Mouse (Mus musculus) lung, postnatal 14 days (tissue): ENCODE data around the gene Olfr357.

Experiments used
- DNase-seq: peaks from one replicate; pipeline ENCODE4 v3.0.0; 2021

The Olfr357 gene

DNA sequence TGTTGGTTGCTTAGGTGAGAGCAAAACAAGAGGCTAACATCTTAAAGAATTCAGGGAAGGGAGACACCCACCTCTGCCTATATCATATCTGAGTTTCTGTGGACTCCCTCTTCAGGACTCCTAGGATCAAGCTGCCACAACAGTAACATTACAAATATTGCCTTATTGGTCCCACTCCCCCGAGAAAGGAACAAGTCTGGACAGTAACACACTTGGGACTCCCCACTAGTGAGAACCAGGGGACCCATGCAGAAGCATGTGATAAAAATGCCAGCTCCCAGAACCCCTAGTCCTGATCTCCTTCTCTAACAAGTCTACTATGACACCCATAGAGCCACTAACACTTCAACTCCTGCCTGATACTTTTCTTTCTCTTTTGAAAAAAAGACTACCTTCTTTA lies at the start of gene Olfr357:
Gene Olfr357, plus strand, starts transcription at position 301 of the 400 bp plus-strand sequence.
- DNase-seq = no peak

DNA sequence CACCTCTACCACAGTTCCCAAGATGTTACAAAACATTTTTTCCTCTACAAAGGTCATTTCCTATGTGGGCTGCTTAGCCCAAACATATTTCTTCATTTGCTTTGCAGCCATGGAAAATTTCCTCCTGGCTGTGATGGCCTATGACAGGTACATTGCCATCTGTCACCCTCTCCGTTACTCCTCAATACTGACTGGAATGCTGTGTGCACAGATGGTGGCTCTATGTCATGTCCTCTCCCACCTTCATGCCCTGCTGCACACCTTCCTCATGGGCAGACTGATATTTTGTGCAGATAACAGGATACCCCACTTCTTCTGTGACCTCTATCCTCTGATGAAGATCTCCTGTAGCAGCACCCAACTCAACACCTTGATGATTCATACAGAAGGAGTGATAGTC lies 3.4 kb downstream of the Olfr357 start:
- no peak for DNase-seq

- DNase-seq = no peak
Observed at GRCm38 (mm10) chr2:37009235-37009634, 15.6 kb downstream of the Olfr357 start, which contains the start of gene Olfr358. Gene Olfr358 (minus strand): TSS chr2:37009335.
